Mouse (Mus musculus): ENCODE data around the gene Slc5a10.

The Slc5a10 gene

DNA sequence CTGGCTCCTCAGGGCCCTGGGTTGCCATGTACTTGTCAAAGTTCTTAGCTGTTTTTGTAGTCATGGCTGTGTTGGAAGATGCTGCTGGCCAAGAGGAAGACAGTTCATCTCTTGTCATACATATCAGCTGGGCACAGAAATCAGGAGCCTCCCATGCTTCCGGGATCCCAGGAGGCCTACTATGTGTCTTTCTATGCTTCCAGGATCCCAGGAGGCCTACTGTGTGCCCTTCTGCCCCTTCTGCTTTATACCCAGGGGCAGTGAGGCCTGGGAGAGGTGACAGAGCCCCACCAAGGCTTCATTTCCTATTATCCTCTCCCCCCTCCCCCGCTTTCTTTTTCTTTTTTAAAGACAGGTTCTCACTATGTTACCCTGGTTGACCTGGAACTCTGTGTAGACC lies 15.0 kb downstream of the Slc5a10 start:
- no peak for DNase-seq (ENCODE audit: low read depth, low spot score)

GRCm38 (mm10) chr11:61702494-61702893 lies 18.1 kb downstream of the Slc5a10 start:
- DNase-seq (ENCODE audit: low read depth, low spot score): no peak

DNA sequence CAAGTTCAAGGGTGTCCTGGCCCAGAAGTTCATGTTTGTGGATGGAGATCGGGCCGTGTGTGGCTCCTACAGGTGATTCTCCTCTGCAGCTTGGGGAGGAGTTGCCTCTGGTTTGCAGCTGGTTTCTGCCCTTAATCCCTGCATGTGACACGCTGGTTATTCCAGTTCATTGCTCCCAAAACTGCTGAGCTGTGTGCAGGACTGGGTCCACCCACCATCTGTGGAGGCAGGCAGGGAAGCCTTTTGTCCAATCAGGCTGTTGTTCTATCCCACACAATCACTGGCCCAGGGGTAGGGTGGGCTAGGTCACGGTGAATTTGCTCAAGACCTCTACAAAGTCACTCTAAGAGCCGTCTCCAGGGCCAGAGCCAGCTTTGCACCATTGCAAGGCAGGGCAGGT lies 18.9 kb downstream of the Slc5a10 start:
- DNase-seq (ENCODE audit: low read depth, low spot score): no peak

- DNase-seq (ENCODE audit: low read depth, low spot score): peak; percentile 49
Measured at GRCm38 (mm10) chr11:61699933-61700332, 20.7 kb downstream of the Slc5a10 start.

DNA sequence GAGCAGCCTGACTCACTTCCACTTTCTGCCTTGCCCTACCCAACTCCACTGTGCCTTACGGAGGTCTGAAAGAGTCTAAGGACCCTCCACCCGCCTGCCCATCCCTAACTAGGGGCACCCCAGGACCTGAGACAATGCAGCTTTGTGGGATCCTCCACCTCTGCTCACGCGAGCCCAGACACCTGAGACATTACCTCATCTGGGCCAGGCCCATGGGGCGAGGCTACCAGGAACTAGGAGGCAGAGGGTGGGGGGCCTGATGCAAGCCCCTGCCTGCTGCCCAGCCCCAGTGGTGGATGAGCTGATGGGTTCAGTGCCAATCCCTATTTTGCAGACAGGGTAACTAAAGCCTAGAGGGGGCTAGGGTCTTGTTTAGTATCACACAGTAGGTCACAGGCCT lies 21.2 kb downstream of the Slc5a10 start:
- DNase-seq (ENCODE audit: low read depth, low spot score): no peak

GRCm38 (mm10) chr11:61698852-61699251 lies 21.8 kb downstream of the Slc5a10 start:
- DNase-seq (ENCODE audit: low read depth, low spot score): peak; percentile 28

DNA sequence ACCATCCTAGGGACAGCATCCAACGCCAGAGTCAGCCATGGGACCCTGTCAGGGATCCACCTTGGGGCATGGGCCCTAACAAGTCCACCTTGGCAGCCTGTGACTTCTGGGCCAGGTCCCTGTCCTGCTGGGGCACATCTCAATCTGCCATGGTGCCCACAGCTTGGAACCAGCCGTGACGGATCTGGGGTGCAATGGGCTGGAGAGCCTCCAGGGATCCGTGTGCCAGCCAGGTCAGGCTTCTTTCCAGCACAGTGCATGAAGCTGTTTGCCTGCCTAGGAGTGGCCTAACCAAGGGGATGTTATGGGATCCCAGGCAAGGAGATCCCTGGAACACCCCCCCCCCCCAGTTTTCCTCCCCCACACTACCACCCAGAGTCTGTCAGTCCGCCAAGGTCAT lies 27.6 kb downstream of the Slc5a10 start:
- DNase-seq (ENCODE audit: low read depth, low spot score): no peak

GRCm38 (mm10) chr11:61687595-61687994 lies 33.0 kb downstream of the Slc5a10 start:
- DNase-seq (ENCODE audit: low read depth, low spot score): peak; percentile 75

- peak; percentile 77 for DNase-seq (ENCODE audit: low read depth, low spot score)
Measured at GRCm38 (mm10) chr11:61686906-61687453, 33.6 kb downstream of the Slc5a10 start.

GRCm38 (mm10) chr11:61686141-61686540 lies 34.5 kb downstream of the Slc5a10 start:
- DNase-seq (ENCODE audit: low read depth, low spot score): no peak

DNA sequence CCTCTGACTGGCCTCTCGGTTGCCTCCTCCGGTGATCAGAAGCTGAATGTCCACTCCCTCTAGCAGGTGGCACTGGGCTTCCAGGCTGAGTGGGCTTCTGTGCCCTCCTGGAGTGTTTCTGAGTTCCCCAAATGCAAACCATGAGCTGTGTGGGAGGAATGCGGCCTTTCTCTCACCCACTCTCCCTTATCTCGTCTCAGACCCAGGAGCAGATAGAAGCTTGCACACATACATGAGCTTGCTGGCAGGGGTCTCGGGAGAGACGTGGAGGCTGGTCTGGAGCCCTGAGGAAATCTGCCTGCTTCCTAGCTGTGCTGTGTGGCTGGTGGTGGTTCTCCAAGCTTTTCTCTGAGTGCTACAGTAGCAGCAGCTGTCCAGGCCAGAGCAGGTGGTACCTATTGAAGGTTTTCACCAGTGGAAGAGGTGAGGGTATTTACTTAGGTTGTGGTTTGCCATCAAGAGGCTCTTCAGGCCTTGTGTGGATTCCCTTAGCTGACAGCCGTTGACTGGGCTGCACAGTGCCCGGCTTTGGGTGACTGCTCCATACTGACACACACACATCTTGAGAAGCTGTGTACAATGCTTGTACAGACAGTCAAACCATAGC lies 35.4 kb downstream of the Slc5a10 start:
- no peak for DNase-seq (ENCODE audit: low read depth, low spot score)

GRCm38 (mm10) chr11:61683907-61684731 lies 36.5 kb downstream of the Slc5a10 start, which contains the start of gene Fam83g:
Gene Fam83g (plus strand): TSS chr11:61684091.
- no peak for DNase-seq (ENCODE audit: low read depth, low spot score)

GRCm38 (mm10) chr11:61679091-61679866 lies 41.3 kb downstream of the Slc5a10 start:
- no peak for DNase-seq (ENCODE audit: low read depth, low spot score)

DNA sequence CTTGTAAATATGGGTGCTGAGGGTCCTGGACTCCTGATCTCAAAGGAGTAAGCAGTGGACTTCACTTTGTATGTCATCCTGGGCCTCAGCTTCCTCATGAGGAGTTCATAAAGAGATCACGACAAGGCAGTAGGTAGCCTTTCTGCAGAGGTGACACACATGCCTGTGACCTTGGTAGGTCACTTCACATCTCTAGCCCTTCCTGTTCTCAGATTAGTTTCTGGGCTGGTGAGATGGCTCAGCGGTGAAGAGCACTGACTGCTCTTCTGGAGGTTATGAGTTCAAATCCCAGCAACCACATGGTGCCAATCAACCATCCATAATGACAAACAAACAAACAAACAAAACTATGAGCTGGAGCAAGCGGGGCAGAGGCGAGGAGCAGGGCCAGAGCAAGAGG lies 42.9 kb downstream of the Slc5a10 start:
- DNase-seq (ENCODE audit: low read depth, low spot score): no peak

DNA sequence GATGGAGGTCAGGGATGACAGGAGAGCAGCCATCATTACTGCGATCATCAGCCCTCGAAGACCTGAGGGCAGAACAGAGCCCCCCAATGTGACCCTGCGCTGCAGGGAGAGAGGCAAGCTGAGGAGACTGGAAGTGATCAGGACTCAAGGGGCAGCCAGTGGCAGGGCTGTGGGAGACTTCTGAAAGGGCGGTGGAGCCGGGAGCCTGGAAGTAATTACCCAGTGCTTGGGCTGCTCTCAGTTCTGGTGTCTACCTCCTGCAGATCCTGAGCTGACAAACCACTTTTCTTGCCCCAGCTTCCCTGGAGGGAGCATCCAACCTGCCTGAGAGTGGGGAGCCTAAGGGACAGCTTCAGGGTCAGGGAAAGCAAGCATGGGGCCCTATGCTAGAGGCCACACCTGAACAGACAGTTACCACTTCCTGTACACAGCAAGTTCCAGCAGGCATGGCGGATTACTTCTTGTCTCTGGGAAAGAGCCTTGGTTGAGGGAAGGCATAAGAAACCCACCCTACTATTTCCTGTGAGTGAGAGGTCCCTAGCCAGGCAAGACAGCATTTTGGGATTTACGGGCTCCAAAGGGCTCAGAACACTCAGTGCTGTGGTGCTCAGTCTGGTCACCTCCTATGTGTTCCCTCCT lies 44.3 kb downstream of the Slc5a10 start:
- no peak for DNase-seq (ENCODE audit: low read depth, low spot score)

GRCm38 (mm10) chr11:61675332-61675731 lies 45.3 kb downstream of the Slc5a10 start:
- DNase-seq (ENCODE audit: low read depth, low spot score): no peak

DNA sequence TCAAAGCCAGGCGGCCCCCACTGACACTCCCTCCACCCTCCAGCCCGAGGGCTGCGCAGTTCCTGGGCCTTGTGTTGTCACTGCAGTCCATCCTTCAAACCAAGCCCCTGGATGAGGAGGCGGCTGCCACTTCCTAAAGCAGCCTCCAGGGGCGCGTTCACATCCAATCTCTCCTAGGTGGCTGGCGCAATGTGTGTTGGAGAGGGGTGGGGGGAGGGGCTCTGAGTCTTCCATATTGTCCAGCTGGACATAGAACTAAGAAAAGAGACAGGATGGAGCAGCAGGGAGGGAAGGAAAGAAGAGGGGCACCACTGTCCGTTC lies 45.8 kb downstream of the Slc5a10 start:
- peak; percentile 9 for DNase-seq (ENCODE audit: low read depth, low spot score)

DNA sequence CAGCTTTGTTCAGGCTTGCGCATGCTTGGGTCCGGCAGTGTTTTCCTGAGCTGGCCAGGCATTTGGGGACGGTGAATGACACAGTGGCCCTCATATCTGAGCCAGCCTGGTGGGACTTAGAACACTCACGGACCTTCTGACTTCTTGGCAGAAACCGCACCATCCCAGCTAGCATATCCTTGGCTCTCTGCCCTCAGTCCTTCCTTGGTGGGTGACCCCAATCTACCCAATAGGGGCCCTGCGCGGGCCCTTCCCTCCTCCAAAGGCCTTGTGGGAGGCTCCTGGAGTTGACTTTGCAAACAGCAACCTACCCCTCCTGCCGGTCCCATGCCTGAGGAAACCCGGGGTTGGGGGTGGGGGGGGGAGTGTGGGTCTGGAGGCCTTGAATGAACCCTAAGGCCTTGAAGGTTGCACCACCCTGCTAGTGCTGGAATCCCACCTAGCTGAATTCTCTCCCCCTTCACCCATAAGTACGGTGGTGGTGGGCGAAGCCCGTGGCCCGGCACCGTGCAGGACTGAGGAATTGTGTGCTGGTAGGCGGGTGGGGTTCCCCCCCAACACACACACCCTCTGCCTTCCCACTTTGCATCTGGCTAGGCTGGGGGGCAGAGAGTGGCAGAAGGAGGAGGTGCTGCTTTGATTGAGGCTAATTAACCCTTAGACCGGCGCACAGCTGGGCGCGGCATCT lies 46.3 kb downstream of the Slc5a10 start:
- DNase-seq (ENCODE audit: low read depth, low spot score): no peak

DNA sequence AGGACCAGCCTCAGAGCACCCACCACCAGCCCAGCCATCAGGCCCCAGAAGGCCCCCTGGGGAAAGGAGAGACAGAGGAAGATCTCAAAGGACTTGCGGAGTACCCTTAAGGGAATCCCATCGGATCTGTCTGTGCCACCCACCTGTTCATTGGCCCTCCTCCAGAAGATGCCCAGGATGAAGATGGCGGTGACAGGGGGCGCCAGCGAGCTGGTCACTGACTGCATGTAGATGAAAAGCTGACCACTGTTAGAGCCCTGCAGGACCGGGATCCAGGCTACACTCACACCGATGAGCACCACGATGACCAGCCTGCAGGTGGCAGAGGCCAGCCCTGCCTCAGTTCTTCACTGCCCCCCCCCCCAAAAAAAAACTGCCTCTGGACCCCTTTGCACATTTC lies 46.9 kb downstream of the Slc5a10 start:
- no peak for DNase-seq (ENCODE audit: low read depth, low spot score)

GRCm38 (mm10) chr11:61671781-61672383 lies 48.7 kb downstream of the Slc5a10 start:
- DNase-seq (ENCODE audit: low read depth, low spot score): no peak

Data from 3T3-L1 (cell line).